27 mouse cellular contexts compared by ENCODE assay signal in the genomic region with DNA sequence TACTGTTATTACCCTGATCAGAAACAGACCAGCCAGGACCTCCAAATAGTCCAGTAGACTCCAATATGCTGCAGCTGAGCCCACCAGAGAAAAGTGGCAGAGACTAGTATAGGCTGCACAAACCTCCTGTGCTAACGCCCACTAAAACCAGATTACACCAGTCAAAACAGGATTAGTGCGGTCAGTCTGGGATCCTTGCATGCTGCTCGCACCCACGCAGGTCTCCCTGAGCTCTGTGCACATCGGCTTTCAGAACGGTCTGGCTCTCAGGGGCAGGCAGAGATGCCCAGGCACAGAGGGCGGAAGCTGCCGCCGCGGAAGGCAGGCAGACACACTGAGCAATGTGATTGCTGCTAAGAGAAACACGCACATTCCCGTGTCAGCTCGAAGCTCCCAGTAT. TPM values are rescaled to one million over a fixed set of nuclear protein-coding genes. Genes with fewer than 3 reads are reported as not detected.
DNase-seq lines count a peak whose midpoint lies in the region; ATAC-seq and TF ChIP-seq lines count a peak whose summit lies in the region.
"Had no signal": no experiment of that assay in that cellular context is flagged by ENCODE, and none has a peak within 500 bp of the region (broad histone marks: within the 10 kb centered on the region; RNA-seq: fewer than 3 reads in every experiment).

No protein-coding gene starts in this region.

- H3K27me3 ChIP-seq in heart, embryonic 13.5 days (replicated peaks), result peaks cover 36% of the 10 kb centered on the region
- H3K27me3 ChIP-seq in heart, embryonic 12.5 days (replicated peaks), result peaks cover 14% of the 10 kb centered on the region
- H3K27me3 ChIP-seq in midbrain, embryonic 12.5 days, result peaks cover 5% of the 10 kb centered on the region; the same call in 1 of the 2 replicates
- H3K27me3 ChIP-seq in midbrain, embryonic 13.5 days, result no peaks in the 10 kb centered on the region; the same call in 1 of the 2 replicates
- H3K27me3 ChIP-seq in stomach, postnatal 0 days (ENCODE audit: control insufficient read depth, insufficient read depth, low read length), result no peaks in the 10 kb centered on the region
- H3K27me3 ChIP-seq: limb, embryonic 13.5 days; Patski; stomach, embryonic 15.5 days had no signal

- no peak for TF ChIP-seq CTCF in stomach, postnatal 0 days (IDR thresholded peaks at IDR 0.05; ENCODE audit: low read depth)

- no peak overlapping the region for H3K4me2 ChIP-seq in heart, embryonic 13.5 days
- H3K4me2 ChIP-seq in heart, embryonic 12.5 days, result no peak overlapping the region
- H3K4me2 ChIP-seq in midbrain, embryonic 12.5 days (replicated peaks), result no peak overlapping the region
- H3K4me2 ChIP-seq in midbrain, embryonic 13.5 days (replicated peaks), result no peak overlapping the region
- no peak overlapping the region for H3K4me2 ChIP-seq in stomach, postnatal 0 days (replicated peaks; ENCODE audit: low read depth)
- H3K4me2 ChIP-seq: limb, embryonic 13.5 days; liver, embryonic 15.5 days; stomach, embryonic 15.5 days had no signal

- peak overlapping the region; percentile 15; the same call in 1 of the 2 replicates for H3K9ac ChIP-seq in heart, embryonic 13.5 days
- H3K9ac ChIP-seq in heart, embryonic 12.5 days, result no peak overlapping the region
- 0 out of 2 replicates have a peak overlapping the region, but pooled peaks have one; percentile 21 for H3K9ac ChIP-seq in midbrain, embryonic 12.5 days (replicated peaks)
- no peak overlapping the region for H3K9ac ChIP-seq in midbrain, embryonic 13.5 days (replicated peaks)
- H3K9ac ChIP-seq in stomach, postnatal 0 days (ENCODE audit: low read length), result no peak overlapping the region
- H3K9ac ChIP-seq: limb, embryonic 13.5 days; liver, embryonic 15.5 days; stomach, embryonic 15.5 days had no signal

- no peak for TF ChIP-seq EP300 in stomach, postnatal 0 days (optimal IDR thresholded peaks at IDR 0.05)

- peak; percentile 75 for DNase-seq in ZHBTc4 (ENCODE audit: low read depth, low spot score)
- DNase-seq in stomach, postnatal 0 days (ENCODE audit: low spot score), result no peak
- no peak for DNase-seq in layer of hippocampus, postnatal 14 days (ENCODE audit: low spot score in 2 of 2)
- DNase-seq: adrenal gland, postnatal 14 days; B cell, adult 2 months; cerebellum, postnatal 25 days; gastrocnemius, adult 2 months; kidney, adult 8-10 months; kidney, postnatal 4 days; layer of hippocampus, adult 9-11 months; midbrain, embryonic 14.5 days; thymus, adult 2 months had no signal

- no peaks in the 10 kb centered on the region for H3K36me3 ChIP-seq in heart, embryonic 13.5 days
- no peaks in the 10 kb centered on the region for H3K36me3 ChIP-seq in heart, embryonic 12.5 days
- no peaks in the 10 kb centered on the region for H3K36me3 ChIP-seq in midbrain, embryonic 12.5 days
- no peaks in the 10 kb centered on the region for H3K36me3 ChIP-seq in midbrain, embryonic 13.5 days
- no peaks in the 10 kb centered on the region for H3K36me3 ChIP-seq in stomach, postnatal 0 days (ENCODE audit: control insufficient read depth, insufficient read depth, low read length)
- H3K36me3 ChIP-seq: limb, embryonic 13.5 days; liver, embryonic 15.5 days; stomach, embryonic 15.5 days had no signal

- H3K4me1 ChIP-seq in heart, embryonic 13.5 days, result peaks cover 25% of the 10 kb centered on the region
- H3K4me1 ChIP-seq in heart, embryonic 12.5 days (replicated peaks), result peaks cover 12% of the 10 kb centered on the region
- no peaks in the 10 kb centered on the region for H3K4me1 ChIP-seq in midbrain, embryonic 12.5 days
- no peaks in the 10 kb centered on the region for H3K4me1 ChIP-seq in midbrain, embryonic 13.5 days (replicated peaks)
- no peaks in the 10 kb centered on the region for H3K4me1 ChIP-seq in stomach, postnatal 0 days (replicated peaks; ENCODE audit: control insufficient read depth, insufficient read depth)
- H3K4me1 ChIP-seq: limb, embryonic 13.5 days; liver, embryonic 15.5 days; stomach, embryonic 15.5 days had no signal

- no peaks in the 10 kb centered on the region for H3K9me3 ChIP-seq in heart, embryonic 13.5 days
- no peaks in the 10 kb centered on the region for H3K9me3 ChIP-seq in heart, embryonic 12.5 days (replicated peaks)
- no peaks in the 10 kb centered on the region for H3K9me3 ChIP-seq in midbrain, embryonic 12.5 days
- H3K9me3 ChIP-seq in midbrain, embryonic 13.5 days, result no peaks in the 10 kb centered on the region
- no peaks in the 10 kb centered on the region for H3K9me3 ChIP-seq in stomach, postnatal 0 days (ENCODE audit: control insufficient read depth, low read length)
- H3K9me3 ChIP-seq: limb, embryonic 13.5 days; liver, embryonic 15.5 days; stomach, embryonic 15.5 days had no signal

- 57% methylated on average over 13 of the region's 13 CpGs for WGBS in heart, embryonic 13.5 days
- WGBS in heart, embryonic 12.5 days, result 69% methylated on average over 13 of the region's 13 CpGs
- 72% methylated on average over 13 of the region's 13 CpGs for WGBS in midbrain, embryonic 12.5 days
- WGBS in midbrain, embryonic 13.5 days, result 73% methylated on average over 13 of the region's 13 CpGs
- WGBS in stomach, postnatal 0 days, result 66% methylated on average over 13 of the region's 13 CpGs

- no peak overlapping the region for H3K4me3 ChIP-seq in heart, embryonic 13.5 days
- H3K4me3 ChIP-seq in heart, embryonic 12.5 days, result no peak overlapping the region
- H3K4me3 ChIP-seq in midbrain, embryonic 12.5 days, result no peak overlapping the region
- no peak overlapping the region for H3K4me3 ChIP-seq in midbrain, embryonic 13.5 days (replicated peaks)
- H3K4me3 ChIP-seq in stomach, postnatal 0 days (ENCODE audit: low read depth, low read length), result no peak overlapping the region
- H3K4me3 ChIP-seq: gastrocnemius, adult 2 months; limb, embryonic 13.5 days; liver, embryonic 15.5 days; stomach, embryonic 15.5 days had no signal

- no peak overlapping the region for H3K27ac ChIP-seq in heart, embryonic 13.5 days (replicated peaks)
- H3K27ac ChIP-seq in heart, embryonic 12.5 days (ENCODE audit: poor library complexity, severe bottlenecking), result no peak overlapping the region
- no peak overlapping the region for H3K27ac ChIP-seq in midbrain, embryonic 12.5 days (replicated peaks)
- H3K27ac ChIP-seq in midbrain, embryonic 13.5 days, result no peak overlapping the region
- H3K27ac ChIP-seq in stomach, postnatal 0 days (replicated peaks), result no peak overlapping the region
- H3K27ac ChIP-seq: gastrocnemius, adult 2 months; limb, embryonic 13.5 days; liver, embryonic 15.5 days; macrophage; stomach, embryonic 15.5 days had no signal

- ATAC-seq in heart, embryonic 13.5 days (ENCODE audit: extremely low read depth, insufficient number of reproducible peaks, low FRiP score, low TSS enrichment), result no peak
- no peak for ATAC-seq in heart, embryonic 12.5 days (ENCODE audit: insufficient number of reproducible peaks, low FRiP score)
- ATAC-seq in midbrain, embryonic 12.5 days (ENCODE audit: low FRiP score, low read depth), result no peak
- no peak for ATAC-seq in midbrain, embryonic 13.5 days
- ATAC-seq in stomach, postnatal 0 days (ENCODE audit: low FRiP score, low TSS enrichment), result 0 out of 2 replicates have a peak, but pooled peaks have one; percentile 24
- ATAC-seq: inflammation-experienced regulatory T-cells, adult 6 months; Patski had no signal

RNA-seq across cellular contexts. Expression of a gene that starts 8.1 kb away (rescaled TPM):
- 47.4 and 53.0 TPM in 2 replicates for polyA plus RNA-seq in heart, embryonic 13.5 days (2015; fragmentation: Nextera tagmentation; extraction: Ambion mirVana)
- 46.6 and 49.8 TPM in 2 replicates for polyA plus RNA-seq in heart, embryonic 12.5 days (2016; fragmentation: Nextera tagmentation; extraction: Ambion mirVana)
- 4.8 and 7.9 TPM in 2 replicates for polyA plus RNA-seq in midbrain, embryonic 12.5 days (2016; fragmentation: Nextera tagmentation; extraction: Ambion mirVana)
- 2.4 and 2.5 TPM in 2 replicates for polyA plus RNA-seq in midbrain, embryonic 13.5 days (2015; fragmentation: Nextera tagmentation; extraction: Ambion mirVana)
- 123 and 131 TPM in 2 replicates for polyA plus RNA-seq in stomach, postnatal 0 days (2015; fragmentation: Nextera tagmentation; extraction: Ambion mirVana)
- total RNA-seq in layer of hippocampus, postnatal 14 days (2021), result 1 to 10 TPM; 3.3 to 5.5 TPM
- polyA plus RNA-seq: inflammation-experienced regulatory T-cells, adult 6 months; macrophage had no signal

RNA-seq across cellular contexts. Expression of a gene that starts 39.2 kb away (rescaled TPM):
- not detected in 2 replicates for polyA plus RNA-seq in heart, embryonic 13.5 days (2015; fragmentation: Nextera tagmentation; extraction: Ambion mirVana)
- not detected in 2 replicates for polyA plus RNA-seq in heart, embryonic 12.5 days (2016; fragmentation: Nextera tagmentation; extraction: Ambion mirVana)
- polyA plus RNA-seq in midbrain, embryonic 12.5 days (2016; fragmentation: Nextera tagmentation; extraction: Ambion mirVana), result not detected in 2 replicates
- polyA plus RNA-seq in midbrain, embryonic 13.5 days (2015; fragmentation: Nextera tagmentation; extraction: Ambion mirVana), result 0.24 TPM in 1 of 2 replicates, not detected in the other
- not detected in 2 replicates for polyA plus RNA-seq in stomach, postnatal 0 days (2015; fragmentation: Nextera tagmentation; extraction: Ambion mirVana)
- total RNA-seq in layer of hippocampus, postnatal 14 days (2021), result under 1 TPM in 1 of 2 experiments, not detected in 1; 0.46 TPM
- total RNA-seq: adrenal gland, postnatal 14 days; gastrocnemius, adult 2 months had no signal
- polyA plus RNA-seq: embryonic facial prominence, embryonic 11.5 days; gonadal fat pad, adult 2 months; heart, embryonic 16.5 days; inflammation-experienced regulatory T-cells, adult 6 months; limb, embryonic 13.5 days; liver, embryonic 15.5 days; lung, embryonic 16.5 days; macrophage; midbrain, embryonic 14.5 days; neural tube, embryonic 14.5 days; stomach, embryonic 15.5 days had no signal

RNA-seq across cellular contexts. Expression of a gene that starts 43.9 kb away (rescaled TPM):
- polyA plus RNA-seq in heart, embryonic 13.5 days (2015; fragmentation: Nextera tagmentation; extraction: Ambion mirVana), result 0.32 TPM in 1 of 2 replicates, not detected in the other
- not detected in 2 replicates for polyA plus RNA-seq in heart, embryonic 12.5 days (2016; fragmentation: Nextera tagmentation; extraction: Ambion mirVana)
- 0.47 and 0.48 TPM in 2 replicates for polyA plus RNA-seq in midbrain, embryonic 12.5 days (2016; fragmentation: Nextera tagmentation; extraction: Ambion mirVana)
- 0.41 and 0.94 TPM in 2 replicates for polyA plus RNA-seq in midbrain, embryonic 13.5 days (2015; fragmentation: Nextera tagmentation; extraction: Ambion mirVana)
- polyA plus RNA-seq in stomach, postnatal 0 days (2015; fragmentation: Nextera tagmentation; extraction: Ambion mirVana), result 0.39 and 0.73 TPM in 2 replicates
- total RNA-seq in layer of hippocampus, postnatal 14 days (2021), result 10 to 100 TPM; 10.2 to 10.9 TPM
- total RNA-seq: gastrocnemius, adult 2 months had no signal
- polyA plus RNA-seq: heart, embryonic 16.5 days; inflammation-experienced regulatory T-cells, adult 6 months; limb, embryonic 13.5 days; liver, embryonic 15.5 days; macrophage had no signal

Comparison
In these comparisons a context has a peak if more than half of its experiments do, and no peak if none do; other contexts are left out.
1. H3K9ac ChIP-seq: peak in heart, embryonic 13.5 days (single experiment) and midbrain, embryonic 12.5 days (single experiment); none in heart, embryonic 12.5 days (single experiment), midbrain, embryonic 13.5 days (single experiment) and stomach, postnatal 0 days (single experiment).